Mouse (Mus musculus): ENCODE measurements at regions not wholly inside any gene's neighbourhood (a gene's known extent, or its start where the extent isn't known, plus 50 kb on each side); places are given as distances from the start of the nearest gene placed in this dataset.

- no peaks in the 10 kb centered on the region for H3K27me3 ChIP-seq (ENCODE audit: control insufficient read depth, insufficient read depth, low read length)
- WGBS: 56% methylated on average over 6 of the region's 6 CpGs
- no peak overlapping the region for H3K4me3 ChIP-seq (ENCODE audit: control insufficient read depth, insufficient read depth, low read length)
- no peak for DNase-seq
- H3K4me1 ChIP-seq (replicated peaks; ENCODE audit: control insufficient read depth, insufficient read depth, low read length): peaks cover 2% of the 10 kb centered on the region
- H3K27ac ChIP-seq (ENCODE audit: control insufficient read depth, insufficient read depth, low read length): no peak overlapping the region
- no peak for TF ChIP-seq POLR2A (IDR thresholded peaks at IDR 0.05; ENCODE audit: control insufficient read depth, extremely low read depth, insufficient read depth, low read length, poor library complexity)
- H3K36me3 ChIP-seq (ENCODE audit: control insufficient read depth, insufficient read depth, low read length): no peaks in the 10 kb centered on the region
These were observed 72.1 kb upstream of the Dio3 start for GRCm38 (mm10) chr12:110206812-110207211.

- DNase-seq: no peak
- no peak for TF ChIP-seq CTCF (IDR thresholded peaks at IDR 0.05; ENCODE audit: borderline replicate concordance, control insufficient read depth, extremely low read depth, insufficient read depth, low read length, poor library complexity)
- no peak for TF ChIP-seq POLR2A (IDR thresholded peaks at IDR 0.05; ENCODE audit: control insufficient read depth, extremely low read depth, insufficient read depth, low read length, poor library complexity)
- WGBS: 85% methylated on average over 9 of the region's 9 CpGs
- H3K27ac ChIP-seq (ENCODE audit: control insufficient read depth, insufficient read depth, low read length): no peak overlapping the region
- no peaks in the 10 kb centered on the region for H3K27me3 ChIP-seq (ENCODE audit: control insufficient read depth, insufficient read depth, low read length)
- no peaks in the 10 kb centered on the region for H3K36me3 ChIP-seq (ENCODE audit: control insufficient read depth, insufficient read depth, low read length)
- no peak overlapping the region for H3K4me3 ChIP-seq (ENCODE audit: control insufficient read depth, insufficient read depth, low read length)
- peaks cover 2% of the 10 kb centered on the region for H3K4me1 ChIP-seq (replicated peaks; ENCODE audit: control insufficient read depth, insufficient read depth, low read length)
These were observed 71.5 kb upstream of the Dio3 start for GRCm38 (mm10) chr12:110207246-110207852.

GRCm38 (mm10) chr12:110212716-110213115, 66.2 kb upstream of the Dio3 start:
- no peak for TF ChIP-seq POLR2A (IDR thresholded peaks at IDR 0.05; ENCODE audit: control insufficient read depth, extremely low read depth, insufficient read depth, low read length, poor library complexity)
- no peak for TF ChIP-seq CTCF (IDR thresholded peaks at IDR 0.05; ENCODE audit: borderline replicate concordance, control insufficient read depth, extremely low read depth, insufficient read depth, low read length, poor library complexity)
- no peaks in the 10 kb centered on the region for H3K36me3 ChIP-seq (ENCODE audit: control insufficient read depth, insufficient read depth, low read length)
- H3K4me1 ChIP-seq (replicated peaks; ENCODE audit: control insufficient read depth, insufficient read depth, low read length): peaks cover 2% of the 10 kb centered on the region
- no peaks in the 10 kb centered on the region for H3K27me3 ChIP-seq (ENCODE audit: control insufficient read depth, insufficient read depth, low read length)
- no peak overlapping the region for H3K4me3 ChIP-seq (ENCODE audit: control insufficient read depth, insufficient read depth, low read length)
- H3K27ac ChIP-seq (ENCODE audit: control insufficient read depth, insufficient read depth, low read length): no peak overlapping the region
- DNase-seq: no peak
- 52% methylated on average over 4 of the region's 4 CpGs for WGBS

GRCm38 (mm10) chr12:110214833-110215232, 64.0 kb upstream of the Dio3 start:
- no peaks in the 10 kb centered on the region for H3K27me3 ChIP-seq (ENCODE audit: control insufficient read depth, insufficient read depth, low read length)
- H3K27ac ChIP-seq (ENCODE audit: control insufficient read depth, insufficient read depth, low read length): no peak overlapping the region
- H3K4me1 ChIP-seq (replicated peaks; ENCODE audit: control insufficient read depth, insufficient read depth, low read length): peaks cover 2% of the 10 kb centered on the region
- no peak overlapping the region for H3K4me3 ChIP-seq (ENCODE audit: control insufficient read depth, insufficient read depth, low read length)
- TF ChIP-seq POLR2A (IDR thresholded peaks at IDR 0.05; ENCODE audit: control insufficient read depth, extremely low read depth, insufficient read depth, low read length, poor library complexity): no peak
- WGBS: 13% methylated on average over 8 of the region's 8 CpGs
- no peaks in the 10 kb centered on the region for H3K36me3 ChIP-seq (ENCODE audit: control insufficient read depth, insufficient read depth, low read length)
- no peak for DNase-seq

- no peak for DNase-seq
- Histone ChIP-seq H3K4me1 (replicated peaks; ENCODE audit: control insufficient read depth, insufficient read depth, low read length) (no peaks in the 10 kb centered on the region; the same call in 1 of the 2 replicates), H3K27me3 (ENCODE audit: control insufficient read depth, insufficient read depth, low read length) (no peaks in the 10 kb centered on the region), H3K4me3 (ENCODE audit: control insufficient read depth, insufficient read depth, low read length) (no peak overlapping the region), H3K27ac (ENCODE audit: control insufficient read depth, insufficient read depth, low read length) (no peak overlapping the region), H3K36me3 (ENCODE audit: control insufficient read depth, insufficient read depth, low read length) (no peaks in the 10 kb centered on the region)
- TF ChIP-seq CTCF (IDR thresholded peaks at IDR 0.05; ENCODE audit: borderline replicate concordance, control insufficient read depth, extremely low read depth, insufficient read depth, low read length, poor library complexity) (no peak), POLR2A (IDR thresholded peaks at IDR 0.05; ENCODE audit: control insufficient read depth, extremely low read depth, insufficient read depth, low read length, poor library complexity) (no peak)
- WGBS: 82% methylated on average over 6 of the region's 6 CpGs
These were observed 63.6 kb upstream of the Dio3 start for GRCm38 (mm10) chr12:110215311-110215710.

GRCm38 (mm10) chr12:110219750-110220149, 59.1 kb upstream of the Dio3 start:
- H3K36me3 ChIP-seq (ENCODE audit: control insufficient read depth, insufficient read depth, low read length): no peaks in the 10 kb centered on the region

GRCm38 (mm10) chr12:110220516-110220915, 58.4 kb upstream of the Dio3 start:
- Histone ChIP-seq H3K4me3 (ENCODE audit: control insufficient read depth, insufficient read depth, low read length) (no peak overlapping the region), H3K27ac (ENCODE audit: control insufficient read depth, insufficient read depth, low read length) (no peak overlapping the region)
- no peak for DNase-seq

More at GRCm38 (mm10) chr12:110219750-110220149, 59.1 kb upstream of the Dio3 start:
- no peak overlapping the region for H3K27ac ChIP-seq (ENCODE audit: control insufficient read depth, insufficient read depth, low read length)
- no peak for DNase-seq
- no peak for TF ChIP-seq CTCF (IDR thresholded peaks at IDR 0.05; ENCODE audit: borderline replicate concordance, control insufficient read depth, extremely low read depth, insufficient read depth, low read length, poor library complexity)
- no peak for TF ChIP-seq POLR2A (IDR thresholded peaks at IDR 0.05; ENCODE audit: control insufficient read depth, extremely low read depth, insufficient read depth, low read length, poor library complexity)
- no peaks in the 10 kb centered on the region for H3K4me1 ChIP-seq (replicated peaks; ENCODE audit: control insufficient read depth, insufficient read depth, low read length)
- 41% methylated on average over 8 of the region's 8 CpGs for WGBS
- no peak overlapping the region for H3K4me3 ChIP-seq (ENCODE audit: control insufficient read depth, insufficient read depth, low read length)
- H3K27me3 ChIP-seq (ENCODE audit: control insufficient read depth, insufficient read depth, low read length): no peaks in the 10 kb centered on the region

More at GRCm38 (mm10) chr12:110220516-110220915, 58.4 kb upstream of the Dio3 start:
- Histone ChIP-seq H3K27me3 (ENCODE audit: control insufficient read depth, insufficient read depth, low read length) (no peaks in the 10 kb centered on the region), H3K4me1 (replicated peaks; ENCODE audit: control insufficient read depth, insufficient read depth, low read length) (no peaks in the 10 kb centered on the region), H3K36me3 (ENCODE audit: control insufficient read depth, insufficient read depth, low read length) (no peaks in the 10 kb centered on the region)
- TF ChIP-seq POLR2A (IDR thresholded peaks at IDR 0.05; ENCODE audit: control insufficient read depth, extremely low read depth, insufficient read depth, low read length, poor library complexity): no peak
- TF ChIP-seq CTCF (IDR thresholded peaks at IDR 0.05; ENCODE audit: borderline replicate concordance, control insufficient read depth, extremely low read depth, insufficient read depth, low read length, poor library complexity): no peak
- 69% methylated on average over 8 of the region's 8 CpGs for WGBS

Measured in thymus, adult 2 months (tissue).